Mouse (Mus musculus) limb, embryonic 11.5 days (tissue): ENCODE data around the gene Fam19a2. TPM values are rescaled to one million over a fixed set of nuclear protein-coding genes. Genes with fewer than 3 reads are reported as not detected.

Source experiments
- ATAC-seq: fragments of 200-750 bp; cut with Nextera tagmentation; 2 replicates; pipeline ENCODE4 v1.8.0; 2017; ENCODE audit warnings: low read depth; ENCODE audit not compliant: insufficient number of reproducible peaks, low FRiP score, low TSS enrichment
- DNase-seq: peaks from one replicate; pipeline ENCODE4 v3.0.0-alpha.2; 2015; ENCODE audit warnings: low spot score
- H3K27ac ChIP-seq: fragments of 300-500 bp; sonication (generic); replicated peaks from 2 replicates; pipeline ENCODE4 v1.5.1; 2014; ENCODE audit warnings: low read depth, mild to moderate bottlenecking, low read length
- H3K27me3 ChIP-seq: fragments of 300-500 bp; sonication (generic); 2 replicates; pipeline ENCODE4 v1.6.1; 2014; ENCODE audit warnings: mild to moderate bottlenecking, low read length, mixed read lengths; ENCODE audit not compliant: control insufficient read depth, insufficient read depth
- H3K36me3 ChIP-seq: fragments of 300-500 bp; sonication (generic); 2 replicates; pipeline ENCODE4 v1.6.1; 2014; ENCODE audit warnings: mild to moderate bottlenecking, low read length, moderate library complexity, mixed read lengths; ENCODE audit not compliant: control insufficient read depth, insufficient read depth
- H3K4me1 ChIP-seq: fragments of 300-500 bp; sonication (generic); 2 replicates; pipeline ENCODE4 v1.6.1; 2014; ENCODE audit warnings: low read length, mixed read lengths; ENCODE audit not compliant: control insufficient read depth, insufficient read depth
- H3K4me2 ChIP-seq: fragments of 300-500 bp; sonication (generic); 2 replicates; pipeline ENCODE4 v1.6.1; 2014; ENCODE audit warnings: low read depth, mild to moderate bottlenecking, moderate library complexity; ENCODE audit not compliant: severe bottlenecking
- H3K4me3 ChIP-seq: fragments of 300-500 bp; sonication (generic); 2 replicates; pipeline ENCODE4 v1.5.1; 2014; ENCODE audit warnings: low read depth, low read length
- H3K9ac ChIP-seq: fragments of 300-500 bp; sonication (generic); 2 replicates; pipeline ENCODE4 v1.6.1; 2014; ENCODE audit warnings: mild to moderate bottlenecking, low read length
- H3K9me3 ChIP-seq: fragments of 300-500 bp; sonication (generic); 2 replicates; pipeline ENCODE4 v1.6.1; 2016; ENCODE audit warnings: low read length; ENCODE audit not compliant: control insufficient read depth
- WGBS: fragments of 180-500 bp; shearing (Covaris S2); extraction: QIAGEN DNeasy Blood & Tissue Kit; methylation state at CpG from one replicate; pipeline ENCODE4 v1.1.7; 2014; 5-methylcytosine and 5-hydroxymethylcytosine counted together
- polyA plus RNA-seq: library from polyadenylated mRNA; unstranded; fragments of >200 nt; fragmentation: Nextera tagmentation; extraction: Ambion mirVana; gene quantifications from 2 replicates; pipeline ENCODE4 v1.2.1, GENCODE M21; 2014

Gene Fam19a2
- polyA plus RNA-seq, 1 experiment from 2014 or later = 2.5 TPM

DNA sequence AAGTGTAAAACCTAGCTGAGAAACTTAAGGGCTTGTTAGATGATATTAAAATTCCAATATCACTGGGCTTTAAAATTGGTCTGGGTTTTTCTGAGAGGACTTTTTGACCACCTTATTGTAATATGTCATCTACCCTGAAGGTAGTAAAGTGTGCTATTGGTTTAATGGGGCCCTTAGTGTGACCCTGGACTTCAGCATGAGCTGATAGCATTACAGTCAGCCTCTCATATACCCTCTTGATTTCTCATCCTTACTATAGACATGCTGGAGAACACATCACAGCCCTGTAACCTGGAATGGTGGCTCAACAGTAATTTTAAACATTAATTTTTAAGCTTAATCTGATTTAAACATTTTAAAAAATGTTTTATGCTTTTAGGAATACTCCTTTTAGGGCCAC, 459.8 kb downstream of the Fam19a2 start:
- no peaks in the 10 kb centered on the region for H3K36me3 ChIP-seq
- ATAC-seq = no peak
- H3K4me2 ChIP-seq = no peak overlapping the region
- H3K27ac ChIP-seq = no peak overlapping the region
- DNase-seq = no peak
- H3K4me1 ChIP-seq = no peaks in the 10 kb centered on the region
- no peaks in the 10 kb centered on the region for H3K27me3 ChIP-seq
- H3K9ac ChIP-seq = no peak overlapping the region
- no peak overlapping the region for H3K4me3 ChIP-seq
- no peaks in the 10 kb centered on the region for H3K9me3 ChIP-seq

GRCm38 (mm10) chr10:123748317-123748716, 484.5 kb downstream of the Fam19a2 start:
- WGBS = 58% methylated on average over 1 of the region's 1 CpGs
- Histone ChIP-seq H3K4me1 (no peaks in the 10 kb centered on the region), H3K4me2 (no peak overlapping the region), H3K9me3 (no peaks in the 10 kb centered on the region), H3K27ac (no peak overlapping the region), H3K36me3 (no peaks in the 10 kb centered on the region), H3K9ac (no peak overlapping the region), H3K27me3 (no peaks in the 10 kb centered on the region), H3K4me3 (no peak overlapping the region)
- ATAC-seq (no peak), DNase-seq (no peak)

GRCm38 (mm10) chr10:123751676-123752280, 488.0 kb downstream of the Fam19a2 start:
- Histone ChIP-seq H3K4me1 (no peaks in the 10 kb centered on the region), H3K27ac (no peak overlapping the region), H3K4me2 (no peak overlapping the region), H3K9ac (no peak overlapping the region), H3K27me3 (no peaks in the 10 kb centered on the region), H3K36me3 (no peaks in the 10 kb centered on the region), H3K9me3 (no peaks in the 10 kb centered on the region), H3K4me3 (no peak overlapping the region)
- ATAC-seq = no peak
- 54% methylated on average over 6 of the region's 6 CpGs for whole genome bisulfite sequencing
- DNase-seq = no peak

- Histone ChIP-seq H3K27me3 (no peaks in the 10 kb centered on the region), H3K4me1 (no peaks in the 10 kb centered on the region), H3K9me3 (no peaks in the 10 kb centered on the region), H3K4me3 (no peak overlapping the region), H3K4me2 (no peak overlapping the region), H3K27ac (no peak overlapping the region), H3K9ac (no peak overlapping the region), H3K36me3 (no peaks in the 10 kb centered on the region)
- DNase-seq (no peak), ATAC-seq (no peak)
- WGBS = 83% methylated on average over 3 of the region's 3 CpGs
Observed at GRCm38 (mm10) chr10:123752755-123753154, 489.0 kb downstream of the Fam19a2 start.

DNA sequence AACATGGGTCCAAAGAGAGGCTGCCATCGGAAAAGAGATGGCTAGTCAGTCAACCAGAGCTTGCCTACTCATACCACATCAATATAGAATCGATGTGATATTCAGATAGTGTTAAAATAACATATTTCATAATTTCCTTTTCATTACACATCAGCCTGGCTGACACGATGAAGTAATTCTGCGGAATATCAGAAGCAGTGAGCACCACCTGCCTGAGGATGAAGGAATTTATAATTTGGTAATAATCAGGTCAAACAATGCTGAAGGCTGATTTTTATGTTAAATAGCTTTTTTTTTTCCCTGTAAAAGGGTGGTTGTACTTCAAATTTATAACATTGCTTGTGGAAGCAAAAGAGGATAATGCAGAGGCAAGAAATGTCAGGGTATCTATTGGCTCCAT, 490.2 kb downstream of the Fam19a2 start:
- no peaks in the 10 kb centered on the region for H3K4me1 ChIP-seq
- WGBS = 91% methylated on average over 4 of the region's 4 CpGs
- ATAC-seq = no peak
- no peak overlapping the region for H3K4me3 ChIP-seq
- no peak overlapping the region for H3K27ac ChIP-seq
- no peak for DNase-seq
- H3K4me2 ChIP-seq = no peak overlapping the region
- H3K27me3 ChIP-seq = no peaks in the 10 kb centered on the region
- H3K9me3 ChIP-seq = no peaks in the 10 kb centered on the region
- no peak overlapping the region for H3K9ac ChIP-seq
- no peaks in the 10 kb centered on the region for H3K36me3 ChIP-seq

DNA sequence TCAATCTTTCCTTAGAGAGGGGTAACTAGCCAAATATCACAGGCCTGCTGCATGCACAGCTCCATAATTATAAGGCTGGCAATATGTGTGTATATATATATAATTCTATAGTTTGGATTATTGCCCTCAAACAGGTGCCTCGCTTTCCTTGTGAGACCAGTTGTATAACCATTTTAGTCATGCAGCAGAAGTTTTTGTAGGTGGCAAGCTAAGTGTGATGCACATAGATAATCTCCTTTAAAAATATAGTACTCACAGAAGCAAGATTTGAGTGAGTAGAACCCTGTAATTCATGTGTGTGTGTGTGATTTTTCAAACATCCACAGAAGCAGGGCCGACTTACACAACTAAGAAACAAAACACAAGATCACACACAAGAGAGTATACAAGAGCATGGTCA, 525.6 kb downstream of the Fam19a2 start:
- Histone ChIP-seq H3K27me3 (no peaks in the 10 kb centered on the region), H3K9me3 (no peaks in the 10 kb centered on the region), H3K27ac (no peak overlapping the region), H3K9ac (no peak overlapping the region), H3K4me1 (no peaks in the 10 kb centered on the region), H3K4me2 (no peak overlapping the region), H3K36me3 (no peaks in the 10 kb centered on the region), H3K4me3 (no peak overlapping the region)
- no peak for DNase-seq
- ATAC-seq = no peak
- 89% methylated on average over 2 of the region's 2 CpGs for WGBS

Other genes with a start within 250 kb of the Fam19a2 start
- 27.4 and 28.5 TPM in 2 replicates for gene Mon2, start 187.5 kb upstream of the Fam19a2 start, polyA plus RNA-seq
- gene Usp15, start 67.0 kb upstream of the Fam19a2 start, polyA plus RNA-seq = 77.0 and 77.1 TPM in 2 replicates